Mouse (Mus musculus) B cell, adult (primary cell): Measurements from ENCODE around the gene Pla2g4a. TPM values are rescaled to one million over a fixed set of nuclear protein-coding genes. Genes with fewer than 3 reads are reported as not detected.

Experiments used
- total RNA-seq: library from RNA; stranded (reverse); gene quantifications from 4 replicates; pipeline ENCODE4 v1.2.4, GENCODE M21; 2023; ENCODE audit not compliant: inconsistent age

Gene Pla2g4a
- 0.63 to 3.4 TPM (median 2.0 TPM) in 4 replicates for total RNA-seq

GRCm38 (mm10) chr1:149960734-149961424 lies at the start of gene Pla2g4a:
Gene Pla2g4a (minus strand): TSS chr1:149961290.

Other genes with a start within 250 kb of the Pla2g4a start
- 0.13 to 1.3 TPM in 2 of 4 replicates, not detected in the others for gene Ptgs2, start 138.7 kb upstream of the Pla2g4a start, total RNA-seq